Mouse (Mus musculus) hindbrain, embryonic 14.5 days (tissue): Measurements from ENCODE around the gene Greb1. TPM values are rescaled to one million over a fixed set of nuclear protein-coding genes. Genes with fewer than 3 reads are reported as not detected.

ENCODE experiments used
- ATAC-seq: fragments of 200-750 bp; cut with Nextera tagmentation; 2 replicates; pipeline ENCODE4 v1.8.0; 2017; ENCODE audit warnings: moderate number of reproducible peaks, mild to moderate bottlenecking, moderate TSS enrichment, moderate library complexity; ENCODE audit not compliant: low FRiP score
- DNase-seq: peaks from one replicate; pipeline ENCODE4 v3.0.0-alpha.2; 2015; ENCODE audit warnings: low spot score
- H3K27ac ChIP-seq: fragments of 300-500 bp; sonication (generic); 2 replicates; pipeline ENCODE4 v1.5.1; 2014; ENCODE audit warnings: mild to moderate bottlenecking, moderate library complexity
- H3K27me3 ChIP-seq: fragments of 300-500 bp; sonication (generic); 2 replicates; pipeline ENCODE4 v1.6.1; 2014; ENCODE audit warnings: mild to moderate bottlenecking, low read length, mixed read lengths; ENCODE audit not compliant: control insufficient read depth, insufficient read depth
- H3K36me3 ChIP-seq: fragments of 300-500 bp; sonication (generic); replicated peaks from 2 replicates; pipeline ENCODE4 v1.6.1; 2014; ENCODE audit not compliant: control insufficient read depth, insufficient read depth
- H3K4me1 ChIP-seq: fragments of 300-500 bp; sonication (generic); replicated peaks from 2 replicates; pipeline ENCODE4 v1.6.1; 2014; ENCODE audit warnings: antibody characterized with exemption, low read length, mixed read lengths; ENCODE audit not compliant: control insufficient read depth, insufficient read depth
- H3K4me2 ChIP-seq: fragments of 300-500 bp; sonication (generic); replicated peaks from 2 replicates; pipeline ENCODE4 v1.6.1; 2014; ENCODE audit warnings: mild to moderate bottlenecking, moderate library complexity
- H3K4me3 ChIP-seq: fragments of 300-500 bp; sonication (generic); replicated peaks from 2 replicates; pipeline ENCODE4 v1.5.1; 2014; ENCODE audit warnings: mild to moderate bottlenecking, low read length
- H3K9ac ChIP-seq: fragments of 300-500 bp; sonication (generic); 2 replicates; pipeline ENCODE4 v1.6.1; 2014
- H3K9me3 ChIP-seq: fragments of 300-500 bp; sonication (generic); 2 replicates; pipeline ENCODE4 v1.6.1; 2016; ENCODE audit warnings: low read length; ENCODE audit not compliant: control insufficient read depth
- WGBS: fragments of 180-500 bp; shearing (Covaris S2); extraction: QIAGEN DNeasy Blood & Tissue Kit; methylation state at CpG from one replicate; pipeline ENCODE4 v1.1.7; 2014; 5-methylcytosine and 5-hydroxymethylcytosine counted together
- polyA plus RNA-seq: library from polyadenylated mRNA; unstranded; fragments of >200 nt; fragmentation: Nextera tagmentation; extraction: Ambion mirVana; gene quantifications from 2 replicates; pipeline ENCODE4 v1.2.1, GENCODE M21; 2014

The Greb1 gene
- polyA plus RNA-seq, 1 experiment from 2014 or later, result 0.88 TPM

DNA sequence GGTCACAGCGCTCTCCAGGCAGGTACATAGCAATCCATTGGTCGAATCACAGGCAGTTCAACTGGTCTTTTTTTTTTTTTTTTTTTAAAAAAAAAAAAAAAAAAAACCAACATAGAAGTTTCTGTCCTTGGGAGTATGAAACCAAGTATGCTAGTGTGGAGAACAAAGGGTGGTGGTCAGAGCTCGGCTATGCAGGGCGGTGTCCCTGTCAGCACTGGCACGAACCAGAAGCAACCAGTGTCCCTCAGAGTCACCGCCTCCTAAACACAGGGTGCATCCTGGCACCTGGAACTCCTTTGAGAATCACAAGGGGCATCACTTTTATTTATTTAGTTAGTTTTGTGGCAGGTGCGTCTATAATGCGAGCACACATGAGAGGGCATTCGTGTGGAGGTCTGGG, 47.1 kb downstream of the Greb1 start:
- H3K27ac ChIP-seq, result no peak overlapping the region
- no peak overlapping the region for H3K4me2 ChIP-seq
- 81% methylated on average over 9 of the region's 9 CpGs for WGBS
- H3K9ac ChIP-seq, result no peak overlapping the region
- no peak for ATAC-seq
- H3K36me3 ChIP-seq, result no peaks in the 10 kb centered on the region
- H3K4me1 ChIP-seq, result peaks cover 6% of the 10 kb centered on the region; the same call in 1 of the 2 replicates
- DNase-seq, result no peak
- H3K27me3 ChIP-seq, result no peaks in the 10 kb centered on the region
- no peaks in the 10 kb centered on the region for H3K9me3 ChIP-seq
- no peak overlapping the region for H3K4me3 ChIP-seq

DNA sequence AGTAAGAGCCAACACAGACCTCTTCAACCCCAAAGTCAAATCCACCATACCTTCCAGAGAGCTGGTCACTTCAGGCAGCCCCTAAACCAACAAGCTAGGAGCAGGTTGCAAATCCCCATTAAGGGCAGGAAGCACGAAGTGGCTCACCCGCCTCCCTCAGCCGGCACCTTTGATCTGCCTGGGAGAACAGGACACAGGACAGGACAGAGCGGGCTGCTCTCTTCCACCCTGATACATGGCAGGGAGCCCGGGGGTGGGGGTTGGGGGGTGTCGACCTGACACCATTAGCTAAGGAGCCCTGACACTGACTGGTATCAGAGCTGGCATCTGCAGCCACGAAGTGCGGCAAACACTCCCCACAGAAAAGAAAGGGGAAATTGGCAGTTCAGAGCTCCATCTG, 47.6 kb downstream of the Greb1 start:
- no peak for DNase-seq
- WGBS, result 37% methylated on average over 8 of the region's 8 CpGs
- H3K27me3 ChIP-seq, result no peaks in the 10 kb centered on the region
- H3K9ac ChIP-seq, result no peak overlapping the region
- no peak for ATAC-seq
- H3K4me1 ChIP-seq, result peaks cover 6% of the 10 kb centered on the region; the same call in 1 of the 2 replicates
- no peaks in the 10 kb centered on the region for H3K9me3 ChIP-seq
- H3K36me3 ChIP-seq, result no peaks in the 10 kb centered on the region
- no peak overlapping the region for H3K4me3 ChIP-seq
- H3K27ac ChIP-seq, result no peak overlapping the region
- no peak overlapping the region for H3K4me2 ChIP-seq

- DNase-seq (no peak), ATAC-seq (no peak)
- Histone ChIP-seq H3K4me1 (peaks cover 6% of the 10 kb centered on the region; the same call in 1 of the 2 replicates), H3K4me2 (no peak overlapping the region), H3K9ac (0 out of 2 replicates have a peak overlapping the region, but pooled peaks have one; percentile 11), H3K36me3 (no peaks in the 10 kb centered on the region), H3K27ac (no peak overlapping the region), H3K9me3 (no peaks in the 10 kb centered on the region), H3K27me3 (no peaks in the 10 kb centered on the region), H3K4me3 (no peak overlapping the region)
- 57% methylated on average over 12 of the region's 12 CpGs for WGBS
These were observed 48.3 kb downstream of the Greb1 start for GRCm38 (mm10) chr12:16752236-16752840.

GRCm38 (mm10) chr12:16751609-16752008, 49.1 kb downstream of the Greb1 start:
- no peaks in the 10 kb centered on the region for H3K9me3 ChIP-seq
- peaks cover 6% of the 10 kb centered on the region; the same call in 1 of the 2 replicates for H3K4me1 ChIP-seq
- DNase-seq, result no peak
- 92% methylated on average over 6 of the region's 6 CpGs for WGBS
- no peaks in the 10 kb centered on the region for H3K27me3 ChIP-seq
- H3K4me3 ChIP-seq, result no peak overlapping the region
- no peak overlapping the region for H3K4me2 ChIP-seq
- no peaks in the 10 kb centered on the region for H3K36me3 ChIP-seq
- H3K9ac ChIP-seq, result no peak overlapping the region
- no peak for ATAC-seq
- H3K27ac ChIP-seq, result no peak overlapping the region

GRCm38 (mm10) chr12:16740059-16740458, 60.6 kb downstream of the Greb1 start:
- DNase-seq, result no peak
- no peak for ATAC-seq
- Histone ChIP-seq H3K36me3 (no peaks in the 10 kb centered on the region), H3K9me3 (no peaks in the 10 kb centered on the region), H3K9ac (no peak overlapping the region), H3K4me2 (no peak overlapping the region), H3K27ac (no peak overlapping the region), H3K4me3 (no peak overlapping the region), H3K4me1 (no peaks in the 10 kb centered on the region), H3K27me3 (no peaks in the 10 kb centered on the region)
- WGBS, result 35% methylated on average over 5 of the region's 5 CpGs

- H3K27me3 ChIP-seq, result no peaks in the 10 kb centered on the region
- H3K4me3 ChIP-seq, result no peak overlapping the region
- H3K4me1 ChIP-seq, result no peaks in the 10 kb centered on the region
- no peaks in the 10 kb centered on the region for H3K36me3 ChIP-seq
- ATAC-seq, result no peak
- 54% methylated on average over 5 of the region's 5 CpGs for WGBS
- H3K27ac ChIP-seq, result no peak overlapping the region
- H3K9ac ChIP-seq, result no peak overlapping the region
- no peak for DNase-seq
- no peaks in the 10 kb centered on the region for H3K9me3 ChIP-seq
- no peak overlapping the region for H3K4me2 ChIP-seq
These were observed 63.4 kb downstream of the Greb1 start for GRCm38 (mm10) chr12:16737266-16737665.

GRCm38 (mm10) chr12:16734698-16735097, 66.0 kb downstream of the Greb1 start:
- Histone ChIP-seq H3K36me3 (no peaks in the 10 kb centered on the region), H3K27me3 (no peaks in the 10 kb centered on the region), H3K4me1 (no peaks in the 10 kb centered on the region), H3K4me3 (no peak overlapping the region), H3K4me2 (no peak overlapping the region), H3K9me3 (no peaks in the 10 kb centered on the region), H3K27ac (no peak overlapping the region), H3K9ac (no peak overlapping the region)
- WGBS, result 90% methylated on average over 3 of the region's 3 CpGs
- DNase-seq (no peak), ATAC-seq (no peak)

GRCm38 (mm10) chr12:16734009-16734408, 66.7 kb downstream of the Greb1 start:
- 40% methylated on average over 8 of the region's 8 CpGs for WGBS
- no peak overlapping the region for H3K4me2 ChIP-seq
- H3K36me3 ChIP-seq, result no peaks in the 10 kb centered on the region
- H3K4me3 ChIP-seq, result no peak overlapping the region
- no peaks in the 10 kb centered on the region for H3K9me3 ChIP-seq
- DNase-seq (no peak), ATAC-seq (no peak)
- no peaks in the 10 kb centered on the region for H3K27me3 ChIP-seq
- no peaks in the 10 kb centered on the region for H3K4me1 ChIP-seq
- no peak overlapping the region for H3K27ac ChIP-seq
- H3K9ac ChIP-seq, result no peak overlapping the region

GRCm38 (mm10) chr12:16731121-16731741, 69.5 kb downstream of the Greb1 start:
- no peak overlapping the region for H3K4me3 ChIP-seq
- DNase-seq (peak; percentile 54), ATAC-seq (0 out of 2 replicates have a peak, but pooled peaks have one; percentile 46)
- 0 out of 2 replicates have a peak overlapping the region, but pooled peaks have one; percentile 9 for H3K4me2 ChIP-seq
- no peaks in the 10 kb centered on the region for H3K9me3 ChIP-seq
- H3K36me3 ChIP-seq, result no peaks in the 10 kb centered on the region
- H3K9ac ChIP-seq, result no peak overlapping the region
- 30% methylated on average over 11 of the region's 11 CpGs for WGBS
- no peaks in the 10 kb centered on the region for H3K4me1 ChIP-seq
- no peaks in the 10 kb centered on the region for H3K27me3 ChIP-seq
- H3K27ac ChIP-seq, result no peak overlapping the region
